In the genomic region with DNA sequence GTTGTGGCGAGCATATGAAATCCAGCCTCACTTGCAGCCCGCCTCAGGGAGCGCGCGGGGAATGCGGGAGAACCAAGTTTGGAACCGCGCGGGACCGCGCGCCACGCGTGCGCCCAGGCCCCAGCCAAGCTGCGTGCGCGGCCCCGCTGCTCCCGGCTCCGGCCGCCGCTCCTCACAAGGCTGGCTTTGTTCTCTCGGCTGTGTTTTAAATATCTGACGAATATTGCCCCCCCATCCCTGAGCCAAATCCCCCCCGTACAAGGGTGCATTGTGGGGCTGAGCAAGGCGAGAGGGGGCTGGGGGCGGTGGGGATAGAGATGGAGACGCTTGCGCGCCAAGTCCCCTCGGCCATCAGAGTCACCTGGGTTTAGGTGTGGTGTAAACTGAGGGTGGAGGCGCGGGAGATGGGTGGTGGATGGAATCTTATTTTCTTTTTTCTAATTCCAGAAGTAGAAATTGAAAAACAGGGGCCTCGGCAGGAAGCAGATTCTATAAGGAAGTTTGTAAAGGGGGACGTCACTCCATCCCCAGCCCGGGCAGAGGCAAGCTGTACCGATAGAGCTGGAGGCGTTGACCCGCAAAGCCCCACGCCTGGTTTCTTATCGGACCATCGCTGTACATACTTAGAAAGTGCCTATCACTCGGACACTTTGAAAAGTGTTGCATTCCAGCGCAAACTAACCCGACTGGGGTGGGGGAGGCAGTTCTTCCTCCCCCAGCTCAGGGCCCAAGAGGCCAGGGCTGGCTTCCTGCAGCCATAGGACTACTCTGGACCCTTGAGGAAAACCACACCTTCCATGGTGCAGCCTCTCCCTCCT, we compare ENCODE assay signal across 8 mouse cellular contexts.
DNase-seq lines count a peak whose midpoint lies in the region; ATAC-seq and TF ChIP-seq lines count a peak whose summit lies in the region.

No protein-coding gene starts in this region.

- 2% methylated on average over 46 of the region's 46 CpGs for WGBS in embryonic facial prominence, embryonic 11.5 days
- 6% methylated on average over 46 of the region's 46 CpGs for WGBS in heart, postnatal 0 days
- 7% methylated on average over 46 of the region's 46 CpGs for WGBS in stomach, postnatal 0 days

- H3K4me2 ChIP-seq in embryonic facial prominence, embryonic 11.5 days (ENCODE audit: low read depth, low read length) = peak overlapping the region; percentile 57
- peak overlapping the region; percentile 85 for H3K4me2 ChIP-seq in heart, postnatal 0 days (ENCODE audit: low read depth, low read length)
- H3K4me2 ChIP-seq in stomach, postnatal 0 days (replicated peaks; ENCODE audit: low read depth) = peak overlapping the region; percentile 61

- peak; percentile 46; the same call in 1 of the 2 replicates for ATAC-seq in embryonic facial prominence, embryonic 11.5 days (replicated peaks; ENCODE audit: insufficient number of reproducible peaks, low FRiP score, low TSS enrichment, low read depth)
- peak; percentile 69 for ATAC-seq in heart, postnatal 0 days (ENCODE audit: insufficient read depth, low read depth)
- ATAC-seq in stomach, postnatal 0 days (ENCODE audit: low FRiP score, low TSS enrichment) = peak; percentile 65

- TF ChIP-seq EP300 in heart, postnatal 0 days (IDR thresholded peaks at IDR 0.05; ENCODE audit: low read depth) = no peak
- TF ChIP-seq EP300 in stomach, postnatal 0 days (optimal IDR thresholded peaks at IDR 0.05) = no peak

- H3K27me3 ChIP-seq in embryonic facial prominence, embryonic 11.5 days (ENCODE audit: control insufficient read depth, insufficient read depth, low read length) = no peaks in the 10 kb centered on the region
- no peaks in the 10 kb centered on the region for H3K27me3 ChIP-seq in heart, postnatal 0 days (ENCODE audit: control insufficient read depth, insufficient read depth, low read length)
- no peaks in the 10 kb centered on the region for H3K27me3 ChIP-seq in stomach, postnatal 0 days (ENCODE audit: control insufficient read depth, insufficient read depth, low read length)

- no peaks in the 10 kb centered on the region for H3K36me3 ChIP-seq in embryonic facial prominence, embryonic 11.5 days (replicated peaks; ENCODE audit: control insufficient read depth, insufficient read depth, low read depth, low read length)
- H3K36me3 ChIP-seq in heart, postnatal 0 days (replicated peaks; ENCODE audit: control insufficient read depth, insufficient read depth, low read length) = no peaks in the 10 kb centered on the region
- H3K36me3 ChIP-seq in stomach, postnatal 0 days (ENCODE audit: control insufficient read depth, insufficient read depth, low read length) = no peaks in the 10 kb centered on the region

- peak overlapping the region; percentile 72 for H3K9ac ChIP-seq in embryonic facial prominence, embryonic 11.5 days (replicated peaks; ENCODE audit: low read length)
- H3K9ac ChIP-seq in heart, postnatal 0 days (replicated peaks; ENCODE audit: low read depth, low read length) = peak overlapping the region; percentile 77
- H3K9ac ChIP-seq in stomach, postnatal 0 days (ENCODE audit: low read length) = peak overlapping the region; percentile 68

- peak overlapping the region; percentile 79 for H3K27ac ChIP-seq in embryonic facial prominence, embryonic 11.5 days (replicated peaks; ENCODE audit: low read depth, low read length)
- peak overlapping the region; percentile 84 for H3K27ac ChIP-seq in heart, postnatal 0 days (ENCODE audit: low read depth)
- peak overlapping the region; percentile 87 for H3K27ac ChIP-seq in stomach, postnatal 0 days (replicated peaks)

- H3K9me3 ChIP-seq in embryonic facial prominence, embryonic 11.5 days (replicated peaks; ENCODE audit: control insufficient read depth, low read length) = no peaks in the 10 kb centered on the region
- no peaks in the 10 kb centered on the region for H3K9me3 ChIP-seq in heart, postnatal 0 days (replicated peaks; ENCODE audit: control insufficient read depth, low read length)
- no peaks in the 10 kb centered on the region for H3K9me3 ChIP-seq in stomach, postnatal 0 days (ENCODE audit: control insufficient read depth, low read length)

- DNase-seq in adrenal gland, adult (ENCODE audit: inconsistent age in 2 of 2, low spot score in 1 of 2) = peak; percentile 43 to 75
- DNase-seq in adrenal gland, adult 18-20 months (ENCODE audit: low spot score in 2 of 2) = no peak
- DNase-seq in B cell, adult 2 months = peak; percentile 36 to 47
- DNase-seq in embryonic facial prominence, embryonic 11.5 days (ENCODE audit: low spot score) = peak; percentile 79
- peak; percentile 67 for DNase-seq in heart, postnatal 0 days (ENCODE audit: low spot score)
- peak; percentile 48 to 53 for DNase-seq in layer of hippocampus, postnatal 36 days
- peak; percentile 62 for DNase-seq in mesoderm, embryonic 11.5 days (ENCODE audit: low read depth, low spot score)
- peak; percentile 72 for DNase-seq in stomach, postnatal 0 days (ENCODE audit: low spot score)

- TF ChIP-seq CTCF in heart, postnatal 0 days (IDR thresholded peaks at IDR 0.05; ENCODE audit: low read depth) = no peak
- no peak for TF ChIP-seq CTCF in stomach, postnatal 0 days (IDR thresholded peaks at IDR 0.05; ENCODE audit: low read depth)

- H3K4me1 ChIP-seq in embryonic facial prominence, embryonic 11.5 days (ENCODE audit: control insufficient read depth, insufficient read depth, low read length) = peaks cover 21% of the 10 kb centered on the region
- peaks cover 53% of the 10 kb centered on the region for H3K4me1 ChIP-seq in heart, postnatal 0 days (ENCODE audit: control insufficient read depth, insufficient read depth)
- peaks cover 12% of the 10 kb centered on the region for H3K4me1 ChIP-seq in stomach, postnatal 0 days (replicated peaks; ENCODE audit: control insufficient read depth, insufficient read depth)

- H3K4me3 ChIP-seq in embryonic facial prominence, embryonic 11.5 days (ENCODE audit: low read depth, low read length) = peak overlapping the region; percentile 30
- peak overlapping the region; percentile 51 for H3K4me3 ChIP-seq in heart, postnatal 0 days (ENCODE audit: low read depth, low read length)
- H3K4me3 ChIP-seq in stomach, postnatal 0 days (ENCODE audit: low read depth, low read length) = peak overlapping the region; percentile 32

Comparison
In these comparisons a context has a peak if more than half of its experiments do, and no peak if none do; other contexts are left out.
1. DNase-seq: peak in adrenal gland, adult (2 of 2), B cell, adult 2 months (2 of 2), embryonic facial prominence, embryonic 11.5 days (single experiment), heart, postnatal 0 days (single experiment), layer of hippocampus, postnatal 36 days (2 of 2), mesoderm, embryonic 11.5 days (single experiment) and stomach, postnatal 0 days (single experiment); none in adrenal gland, adult 18-20 months (0 of 2).
2. Peak in every context shown above with its lines, with median percentiles within 50 percentile points of each other: ATAC-seq, H3K27ac ChIP-seq, H3K4me2 ChIP-seq, H3K4me3 ChIP-seq and H3K9ac ChIP-seq.